Mouse (Mus musculus) midbrain, postnatal 0 days (tissue): ENCODE results near the gene 2510009E07Rik. TPM values are rescaled to one million over a fixed set of nuclear protein-coding genes. Genes with fewer than 3 reads are reported as not detected.

Source experiments
- ATAC-seq: fragments of 200-750 bp; cut with Nextera tagmentation; 2 replicates; pipeline ENCODE4 v1.8.0; 2017; ENCODE audit warnings: moderate number of reproducible peaks, mild to moderate bottlenecking, moderate TSS enrichment, moderate library complexity; ENCODE audit not compliant: low FRiP score
- DNase-seq: peaks from one replicate; pipeline ENCODE4 v3.0.0-alpha.2; 2015; ENCODE audit warnings: low spot score
- H3K27ac ChIP-seq: fragments of 300-500 bp; sonication (generic); 2 replicates; pipeline ENCODE4 v1.5.1; 2014; ENCODE audit warnings: low read depth, mild to moderate bottlenecking, low read length, mixed read lengths
- H3K27me3 ChIP-seq: fragments of 300-500 bp; sonication (generic); 2 replicates; pipeline ENCODE4 v1.6.1; 2014; ENCODE audit warnings: low read length, control low read depth, mixed read lengths; ENCODE audit not compliant: insufficient read depth
- H3K36me3 ChIP-seq: fragments of 300-500 bp; sonication (generic); 2 replicates; pipeline ENCODE4 v1.6.1; 2014; ENCODE audit warnings: low read length, control low read depth, mixed read lengths; ENCODE audit not compliant: insufficient read depth
- H3K4me1 ChIP-seq: fragments of 300-500 bp; sonication (generic); 2 replicates; pipeline ENCODE4 v1.6.1; 2014; ENCODE audit warnings: mild to moderate bottlenecking, control low read depth, antibody characterized with exemption, low read length, mixed read lengths; ENCODE audit not compliant: insufficient read depth
- H3K4me2 ChIP-seq: fragments of 300-500 bp; sonication (generic); 2 replicates; pipeline ENCODE4 v1.6.1; 2014; ENCODE audit warnings: low read depth, mild to moderate bottlenecking, low read length, mixed read lengths; ENCODE audit not compliant: poor library complexity, severe bottlenecking
- H3K4me3 ChIP-seq: fragments of 300-500 bp; sonication (generic); 2 replicates; pipeline ENCODE4 v1.5.1; 2014; ENCODE audit warnings: low read depth, mild to moderate bottlenecking, low read length, moderate library complexity
- H3K9ac ChIP-seq: fragments of 300-500 bp; sonication (generic); replicated peaks from 2 replicates; pipeline ENCODE4 v1.6.1; 2014; ENCODE audit warnings: mild to moderate bottlenecking, low read length, moderate library complexity, mixed read lengths; ENCODE audit not compliant: poor library complexity, severe bottlenecking
- H3K9me3 ChIP-seq: fragments of 300-500 bp; sonication (generic); 2 replicates; pipeline ENCODE4 v1.6.1; 2016; ENCODE audit warnings: low read length, control low read depth
- CTCF ChIP-seq: IDR thresholded peaks from 2 replicates; pipeline ENCODE4 v1.5.1; 2016; ENCODE audit warnings: antibody characterized with exemption, mild to moderate bottlenecking
- WGBS: fragments of 180-500 bp; shearing (Covaris S2); extraction: QIAGEN DNeasy Blood & Tissue Kit; methylation state at CpG from one replicate; pipeline ENCODE4 v1.1.7; 2014; 5-methylcytosine and 5-hydroxymethylcytosine counted together
- polyA plus RNA-seq: library from polyadenylated mRNA; unstranded; fragments of >200 nt; fragmentation: Nextera tagmentation; extraction: Ambion mirVana; gene quantifications from 2 replicates; pipeline ENCODE4 v1.2.1, GENCODE M21; 2015
- total RNA-seq: library from RNA; depleted of rRNA; stranded (reverse); fragments of >200 nt; gene quantifications from 2 replicates; pipeline ENCODE4 v1.2.3, GENCODE M21; 2014; rRNA removed

The 2510009E07Rik gene
- total and polyA plus RNA-seq, 2 experiments from 2014 or later: 37.0 to 48.7 TPM

DNA sequence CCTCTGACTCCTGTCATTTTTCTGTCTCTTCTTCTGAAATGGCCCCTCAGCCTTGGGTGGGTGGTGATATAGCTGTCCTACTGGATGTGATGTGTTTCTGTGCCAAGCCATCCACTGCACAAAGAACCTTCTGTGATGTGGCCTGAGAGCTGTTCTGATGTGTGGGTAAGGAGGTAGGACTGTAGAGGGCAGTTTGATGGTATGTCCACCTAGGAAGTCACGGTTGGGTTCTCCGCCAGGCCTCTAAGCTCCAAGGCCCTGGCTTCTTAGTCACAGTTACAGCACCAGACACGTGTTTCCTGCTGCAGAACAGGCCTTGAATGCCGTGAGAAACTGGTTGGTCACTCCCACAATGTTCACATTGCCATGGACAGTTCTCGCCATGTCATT lies 86.8 kb downstream of the 2510009E07Rik start:
- Histone ChIP-seq H3K27me3 (no peaks in the 10 kb centered on the region), H3K36me3 (no peaks in the 10 kb centered on the region), H3K9me3 (no peaks in the 10 kb centered on the region), H3K4me2 (no peak overlapping the region), H3K4me1 (no peaks in the 10 kb centered on the region), H3K4me3 (no peak overlapping the region), H3K27ac (no peak overlapping the region), H3K9ac (no peak overlapping the region)
- WGBS: 78% methylated on average over 5 of the region's 5 CpGs
- DNase-seq (no peak), ATAC-seq (no peak)
- TF ChIP-seq CTCF: no peak

DNA sequence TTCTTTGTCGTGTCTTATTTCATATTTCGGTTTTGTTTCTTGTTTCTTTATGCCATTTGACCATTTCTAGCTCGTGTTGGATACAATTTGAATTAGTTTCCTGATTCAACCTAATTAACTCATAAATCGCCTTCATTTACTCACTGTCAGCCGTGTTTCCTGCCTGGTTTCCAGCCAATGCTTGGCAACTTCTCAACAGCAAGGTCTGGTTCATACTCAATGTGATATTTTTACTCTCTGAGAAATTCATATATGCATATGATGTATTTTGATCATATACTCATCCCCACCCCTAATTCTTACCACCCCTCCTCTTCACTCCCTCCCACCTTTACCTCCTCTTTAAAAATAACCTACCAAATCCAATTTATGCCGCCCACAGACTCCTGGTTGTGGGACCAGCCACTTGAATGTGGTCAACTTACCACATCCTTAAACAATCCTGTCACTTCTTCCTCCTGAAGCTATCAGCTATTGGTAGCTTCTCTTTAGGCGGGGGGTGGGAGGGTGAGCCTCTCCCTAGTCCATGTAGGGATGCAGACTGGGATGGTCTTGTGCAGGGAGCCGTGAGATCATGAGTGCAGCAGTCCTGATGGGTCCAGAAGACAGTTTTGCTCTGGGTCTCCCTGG lies 87.3 kb downstream of the 2510009E07Rik start:
- H3K27ac ChIP-seq: no peak overlapping the region
- no peaks in the 10 kb centered on the region for H3K4me1 ChIP-seq
- DNase-seq (no peak), ATAC-seq (no peak)
- no peak overlapping the region for H3K9ac ChIP-seq
- H3K4me2 ChIP-seq: no peak overlapping the region
- H3K36me3 ChIP-seq: no peaks in the 10 kb centered on the region
- WGBS: 86% methylated on average over 8 of the region's 8 CpGs
- no peak overlapping the region for H3K4me3 ChIP-seq
- H3K27me3 ChIP-seq: no peaks in the 10 kb centered on the region
- TF ChIP-seq CTCF: no peak
- no peaks in the 10 kb centered on the region for H3K9me3 ChIP-seq

DNA sequence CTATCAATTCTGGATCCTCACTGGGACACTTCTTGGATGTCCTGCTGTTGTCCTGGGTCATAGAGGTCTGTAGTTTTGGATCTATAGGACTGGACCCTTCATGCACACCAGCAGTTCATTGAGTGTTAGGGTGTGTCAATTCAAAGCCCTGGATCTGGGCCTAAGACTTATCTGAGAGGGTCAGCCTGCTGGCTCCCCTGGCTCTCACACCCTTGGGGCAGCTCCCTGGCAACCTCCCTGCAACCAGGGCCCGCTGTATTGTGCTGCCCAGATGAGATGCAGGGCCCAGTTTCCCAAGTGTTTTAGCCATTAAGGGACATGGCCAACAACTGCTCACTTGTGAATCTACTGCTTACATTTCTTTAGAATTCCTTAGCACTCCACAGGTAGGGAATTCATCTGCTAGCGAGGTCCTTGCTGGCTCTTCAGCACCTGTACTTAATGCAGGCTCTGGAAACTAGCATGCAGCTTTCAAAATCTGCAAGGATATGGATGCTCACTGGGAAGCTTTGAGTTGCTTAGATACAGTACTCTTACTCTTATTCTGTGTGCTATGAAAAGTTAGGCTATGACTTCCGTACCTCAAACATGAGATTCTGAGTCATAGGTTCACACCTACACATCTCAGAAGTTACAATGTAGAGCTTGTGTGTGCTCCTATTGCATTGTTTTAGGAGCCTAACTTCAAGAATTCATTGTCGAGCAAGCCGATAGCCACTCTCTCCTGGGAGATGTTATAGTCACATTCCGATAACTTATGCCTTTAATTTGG lies 88.0 kb downstream of the 2510009E07Rik start:
- WGBS: 87% methylated on average over 6 of the region's 6 CpGs
- ATAC-seq: no peak

DNA sequence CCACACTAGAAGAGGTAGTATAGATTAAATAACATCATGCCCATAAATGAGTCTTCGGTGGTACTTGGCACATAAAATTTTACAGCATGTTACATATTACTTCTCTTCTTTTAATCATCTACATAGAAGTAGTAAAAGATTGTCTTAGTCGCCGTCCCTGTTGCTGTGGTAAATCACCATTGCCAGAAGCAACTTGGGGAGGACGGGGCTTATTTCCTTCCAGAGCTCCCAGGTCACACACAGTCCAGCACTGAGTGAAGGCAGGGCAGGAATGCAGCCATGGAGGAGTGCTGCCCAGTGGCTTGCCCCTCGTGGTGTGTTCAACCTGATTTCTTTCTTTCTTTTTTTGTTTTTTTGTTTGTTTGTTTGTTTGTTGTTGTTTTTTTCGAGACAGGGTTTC lies 90.1 kb downstream of the 2510009E07Rik start:
- no peak overlapping the region for H3K27ac ChIP-seq
- no peak overlapping the region for H3K9ac ChIP-seq
- H3K36me3 ChIP-seq: no peaks in the 10 kb centered on the region
- no peaks in the 10 kb centered on the region for H3K9me3 ChIP-seq
- H3K27me3 ChIP-seq: no peaks in the 10 kb centered on the region
- ATAC-seq: no peak
- DNase-seq: no peak
- no peak for TF ChIP-seq CTCF
- WGBS: 90% methylated on average over 6 of the region's 6 CpGs
- no peaks in the 10 kb centered on the region for H3K4me1 ChIP-seq
- no peak overlapping the region for H3K4me3 ChIP-seq
- H3K4me2 ChIP-seq: no peak overlapping the region

More for the DNA sequence above, 88.0 kb downstream of the 2510009E07Rik start:
- Histone ChIP-seq H3K9me3 (no peaks in the 10 kb centered on the region), H3K4me2 (no peak overlapping the region), H3K4me3 (no peak overlapping the region), H3K4me1 (no peaks in the 10 kb centered on the region), H3K27ac (no peak overlapping the region), H3K9ac (no peak overlapping the region), H3K36me3 (no peaks in the 10 kb centered on the region), H3K27me3 (no peaks in the 10 kb centered on the region)
- no peak for TF ChIP-seq CTCF
- no peak for DNase-seq

Other genes with a start within 250 kb of the 2510009E07Rik start
- gene Ehhadh, start 93.1 kb upstream of the 2510009E07Rik start, total RNA-seq: 2.1 and 3.3 TPM in 2 replicates
- 1.7 and 2.3 TPM in 2 replicates for gene Ehhadh, start 93.1 kb upstream of the 2510009E07Rik start, polyA plus RNA-seq
- 11.5 and 12.1 TPM in 2 replicates for gene Map3k13, start 99.7 kb upstream of the 2510009E07Rik start, total RNA-seq
- gene Map3k13, start 99.7 kb upstream of the 2510009E07Rik start, polyA plus RNA-seq: 3.4 and 4.0 TPM in 2 replicates